Mouse (Mus musculus): ENCODE measurements around the gene Esam. TPM values are rescaled to one million over a fixed set of nuclear protein-coding genes. Genes with fewer than 3 reads are reported as not detected.

Esam gene
- polyA plus RNA-seq (2015; fragmentation: Nextera tagmentation; extraction: Ambion mirVana), result 49.2 and 49.4 TPM in 2 replicates

- ATAC-seq, result no peak
- WGBS, result 16% methylated on average over 41 of the region's 41 CpGs
- H3K4me2 ChIP-seq (ENCODE audit: low read depth, low read length), result peak within 1 kb of the TSS; percentile 34
- H3K27me3 ChIP-seq (replicated peaks; ENCODE audit: control insufficient read depth, insufficient read depth, low read length), result peaks cover 29% of the 10 kb centered on the region
- H3K27ac ChIP-seq (ENCODE audit: low read length), result peak within 1 kb of the TSS; percentile 66; the same call in 1 of the 2 replicates
- H3K4me1 ChIP-seq (ENCODE audit: control insufficient read depth, insufficient read depth, low read length), result peaks cover 22% of the 10 kb centered on the region; the same call in 1 of the 2 replicates
- H3K36me3 ChIP-seq (ENCODE audit: control insufficient read depth, insufficient read depth, low read length), result 0 out of 2 replicates have a peak, but pooled peaks cover 2% of the 10 kb centered on the region
- no peak within 1 kb of the TSS for H3K9ac ChIP-seq (ENCODE audit: low read depth, low read length)
- no peaks in the 10 kb centered on the region for H3K9me3 ChIP-seq (ENCODE audit: control insufficient read depth, low read length)
- peak within 1 kb of the TSS; percentile 45 for H3K4me3 ChIP-seq (ENCODE audit: low read length)
Measured at GRCm38 (mm10) chr9:37527396-37528224, at the start of gene Esam. Esam (plus strand) TSS chr9:37528078.

GRCm38 (mm10) chr9:37485146-37485545 is 42.7 kb upstream of the Esam start:
- ATAC-seq, result no peak
- Histone ChIP-seq H3K4me3 (ENCODE audit: low read length) (no peak overlapping the region), H3K27me3 (replicated peaks; ENCODE audit: control insufficient read depth, insufficient read depth, low read length) (no peaks in the 10 kb centered on the region), H3K4me2 (ENCODE audit: low read depth, low read length) (no peak overlapping the region), H3K4me1 (ENCODE audit: control insufficient read depth, insufficient read depth, low read length) (peaks cover 3% of the 10 kb centered on the region; the same call in 1 of the 2 replicates), H3K9me3 (ENCODE audit: control insufficient read depth, low read length) (no peaks in the 10 kb centered on the region), H3K27ac (ENCODE audit: low read length) (no peak overlapping the region), H3K9ac (ENCODE audit: low read depth, low read length) (no peak overlapping the region), H3K36me3 (ENCODE audit: control insufficient read depth, insufficient read depth, low read length) (no peaks in the 10 kb centered on the region)
- 60% methylated on average over 5 of the region's 5 CpGs for WGBS

- Histone ChIP-seq H3K36me3 (ENCODE audit: control insufficient read depth, insufficient read depth, low read length) (no peaks in the 10 kb centered on the region), H3K9me3 (ENCODE audit: control insufficient read depth, low read length) (no peaks in the 10 kb centered on the region), H3K27ac (ENCODE audit: low read length) (peak overlapping the region; percentile 100), H3K4me3 (ENCODE audit: low read length) (peak overlapping the region; percentile 96), H3K4me2 (ENCODE audit: low read depth, low read length) (peak overlapping the region; percentile 72), H3K9ac (ENCODE audit: low read depth, low read length) (peak overlapping the region; percentile 95; the same call in 1 of the 2 replicates), H3K27me3 (replicated peaks; ENCODE audit: control insufficient read depth, insufficient read depth, low read length) (no peaks in the 10 kb centered on the region), H3K4me1 (ENCODE audit: control insufficient read depth, insufficient read depth, low read length) (peaks cover 11% of the 10 kb centered on the region)
- ATAC-seq, result no peak
- 46% methylated on average over 4 of the region's 4 CpGs for WGBS
Measured at GRCm38 (mm10) chr9:37488041-37488440, 39.8 kb upstream of the Esam start.

DNA sequence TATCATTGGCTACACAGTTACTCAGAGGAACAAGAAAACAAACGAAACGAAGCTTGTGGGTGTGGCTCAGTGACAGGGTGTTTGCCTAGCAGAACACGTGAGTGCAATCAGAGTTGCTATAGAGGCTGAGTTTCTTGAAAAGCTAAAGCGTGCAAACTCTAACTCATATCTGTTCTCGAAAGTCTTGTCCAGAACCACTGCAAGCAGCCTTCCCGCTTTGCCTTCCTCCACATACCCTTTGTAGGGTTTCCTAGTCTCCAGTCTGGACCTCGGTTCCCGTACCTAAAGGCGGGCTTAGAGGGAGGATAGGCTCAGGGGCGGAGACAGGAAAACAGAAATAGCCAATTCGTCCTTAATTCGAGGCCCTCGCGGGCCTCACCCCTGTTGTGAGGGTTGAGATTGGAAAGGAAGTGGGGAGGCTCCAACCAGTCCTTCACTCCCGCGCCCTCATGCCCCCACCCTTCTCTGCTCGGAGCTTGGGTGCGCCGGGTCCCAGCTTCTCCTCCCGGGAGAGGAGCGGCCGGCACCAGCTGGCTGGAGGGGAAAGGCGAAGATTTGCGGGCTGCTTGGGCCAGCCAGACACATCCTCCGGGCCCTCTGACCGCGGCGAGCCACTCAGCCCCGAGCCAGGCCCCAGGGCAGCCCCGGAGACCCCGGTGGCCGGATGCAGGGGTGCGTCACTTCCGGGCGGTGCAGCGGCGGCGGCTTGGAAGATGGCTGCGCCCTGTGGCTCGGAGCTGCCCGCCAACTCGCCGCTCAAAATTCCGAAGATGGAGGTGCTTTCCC is 39.1 kb upstream of the Esam start, which contains the start of gene Msantd2:
TSS of gene Msantd2 (plus strand) at position 709 of the 786 bp plus-strand sequence.
- Histone ChIP-seq H3K4me1 (ENCODE audit: control insufficient read depth, insufficient read depth, low read length) (peaks cover 11% of the 10 kb centered on the region), H3K27ac (ENCODE audit: low read length) (peak within 1 kb of the TSS; percentile 100), H3K9ac (ENCODE audit: low read depth, low read length) (peak within 1 kb of the TSS; percentile 95), H3K4me3 (ENCODE audit: low read length) (peak within 1 kb of the TSS; percentile 96), H3K36me3 (ENCODE audit: control insufficient read depth, insufficient read depth, low read length) (no peaks in the 10 kb centered on the region), H3K9me3 (ENCODE audit: control insufficient read depth, low read length) (no peaks in the 10 kb centered on the region), H3K27me3 (replicated peaks; ENCODE audit: control insufficient read depth, insufficient read depth, low read length) (no peaks in the 10 kb centered on the region), H3K4me2 (ENCODE audit: low read depth, low read length) (peak within 1 kb of the TSS; percentile 72)
- under 1% methylated on average over 43 of the region's 44 CpGs for WGBS
- ATAC-seq, result peak; percentile 97

DNA sequence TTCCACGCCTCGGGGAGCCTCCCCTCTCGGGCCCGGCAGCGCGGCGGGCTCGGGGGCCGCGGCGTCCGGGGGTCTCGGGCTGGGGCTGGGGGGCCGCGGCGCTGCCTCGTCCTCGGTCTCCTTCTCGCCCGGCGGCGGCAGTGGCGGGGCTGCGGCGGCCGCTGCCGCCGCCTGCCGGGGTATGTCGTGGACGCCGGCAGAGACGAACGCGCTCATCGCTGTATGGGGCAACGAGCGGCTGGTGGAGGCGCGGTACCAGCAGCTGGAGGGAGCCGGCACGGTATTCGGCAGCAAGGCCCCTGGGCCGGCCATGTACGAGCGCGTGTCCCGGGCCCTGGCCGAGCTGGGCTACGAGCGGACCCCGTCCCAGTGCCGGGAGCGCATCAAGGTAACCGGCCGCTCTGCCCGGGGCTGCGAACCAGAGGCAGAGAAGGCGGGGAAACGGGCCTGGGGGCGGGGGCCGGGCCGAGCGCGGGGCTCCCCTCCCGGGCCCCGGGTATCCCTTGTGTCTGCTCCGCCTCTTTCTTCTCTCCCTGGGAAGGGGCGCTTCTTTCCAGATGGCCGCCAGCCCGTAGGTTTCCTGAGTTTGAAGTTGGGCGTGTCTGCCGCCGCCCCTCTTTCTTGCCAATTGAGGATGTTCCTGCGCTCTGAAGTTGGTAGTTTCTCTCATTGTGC is 38.3 kb upstream of the Esam start:
- Histone ChIP-seq H3K27me3 (replicated peaks; ENCODE audit: control insufficient read depth, insufficient read depth, low read length) (no peaks in the 10 kb centered on the region), H3K4me1 (ENCODE audit: control insufficient read depth, insufficient read depth, low read length) (peaks cover 11% of the 10 kb centered on the region), H3K36me3 (ENCODE audit: control insufficient read depth, insufficient read depth, low read length) (no peaks in the 10 kb centered on the region), H3K9me3 (ENCODE audit: control insufficient read depth, low read length) (no peaks in the 10 kb centered on the region), H3K4me2 (ENCODE audit: low read depth, low read length) (peak overlapping the region; percentile 72), H3K4me3 (ENCODE audit: low read length) (peak overlapping the region; percentile 96), H3K9ac (ENCODE audit: low read depth, low read length) (peak overlapping the region; percentile 95), H3K27ac (ENCODE audit: low read length) (peak overlapping the region; percentile 100)
- WGBS, result 0% methylated on average over 71 of the region's 75 CpGs
- peak; percentile 66 for ATAC-seq

DNA sequence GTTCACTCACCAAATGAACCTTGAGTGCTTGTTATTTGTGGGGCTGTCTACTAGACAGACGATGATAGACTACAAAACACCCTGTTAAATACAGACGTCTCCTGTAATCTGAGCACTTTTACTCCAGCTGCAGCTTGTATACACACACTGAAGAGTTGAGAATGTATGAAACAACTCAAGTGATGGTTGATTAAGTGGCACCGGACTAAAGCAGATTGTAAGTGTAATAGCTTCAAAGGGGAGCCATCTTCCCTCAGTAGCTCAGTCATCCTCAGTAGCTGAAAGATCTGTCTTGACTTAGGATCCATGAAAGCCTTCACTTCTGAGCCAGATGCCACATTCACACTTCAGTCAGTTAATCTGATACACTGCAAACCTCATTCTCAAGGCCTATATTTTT is 32.1 kb upstream of the Esam start:
- WGBS, result 61% methylated on average over 3 of the region's 3 CpGs
- Histone ChIP-seq H3K27ac (ENCODE audit: low read length) (no peak overlapping the region), H3K4me2 (ENCODE audit: low read depth, low read length) (no peak overlapping the region)

GRCm38 (mm10) chr9:37496325-37496724 is 31.6 kb upstream of the Esam start:
- Histone ChIP-seq H3K27ac (ENCODE audit: low read length) (no peak overlapping the region), H3K9ac (ENCODE audit: low read depth, low read length) (no peak overlapping the region), H3K4me3 (ENCODE audit: low read length) (no peak overlapping the region), H3K9me3 (ENCODE audit: control insufficient read depth, low read length) (no peaks in the 10 kb centered on the region), H3K27me3 (replicated peaks; ENCODE audit: control insufficient read depth, insufficient read depth, low read length) (no peaks in the 10 kb centered on the region), H3K4me2 (ENCODE audit: low read depth, low read length) (no peak overlapping the region), H3K4me1 (ENCODE audit: control insufficient read depth, insufficient read depth, low read length) (no peaks in the 10 kb centered on the region), H3K36me3 (ENCODE audit: control insufficient read depth, insufficient read depth, low read length) (no peaks in the 10 kb centered on the region; the same call in 1 of the 2 replicates)
- no peak for ATAC-seq

More for the DNA sequence above, 32.1 kb upstream of the Esam start:
- no peaks in the 10 kb centered on the region for H3K27me3 ChIP-seq (replicated peaks; ENCODE audit: control insufficient read depth, insufficient read depth, low read length)
- H3K9me3 ChIP-seq (ENCODE audit: control insufficient read depth, low read length), result no peaks in the 10 kb centered on the region
- no peak overlapping the region for H3K4me3 ChIP-seq (ENCODE audit: low read length)
- H3K9ac ChIP-seq (ENCODE audit: low read depth, low read length), result no peak overlapping the region
- ATAC-seq, result no peak
- no peaks in the 10 kb centered on the region; the same call in 1 of the 2 replicates for H3K36me3 ChIP-seq (ENCODE audit: control insufficient read depth, insufficient read depth, low read length)
- H3K4me1 ChIP-seq (ENCODE audit: control insufficient read depth, insufficient read depth, low read length), result peaks cover 2% of the 10 kb centered on the region; the same call in 1 of the 2 replicates

- no peaks in the 10 kb centered on the region for H3K4me1 ChIP-seq (ENCODE audit: control insufficient read depth, insufficient read depth, low read length)
Measured at GRCm38 (mm10) chr9:37500201-37500600, 27.7 kb upstream of the Esam start.

More at GRCm38 (mm10) chr9:37500201-37500600, 27.7 kb upstream of the Esam start:
- Histone ChIP-seq H3K9ac (ENCODE audit: low read depth, low read length) (no peak overlapping the region), H3K4me3 (ENCODE audit: low read length) (no peak overlapping the region), H3K27me3 (replicated peaks; ENCODE audit: control insufficient read depth, insufficient read depth, low read length) (no peaks in the 10 kb centered on the region), H3K4me2 (ENCODE audit: low read depth, low read length) (no peak overlapping the region), H3K27ac (ENCODE audit: low read length) (no peak overlapping the region), H3K36me3 (ENCODE audit: control insufficient read depth, insufficient read depth, low read length) (no peaks in the 10 kb centered on the region; the same call in 1 of the 2 replicates), H3K9me3 (ENCODE audit: control insufficient read depth, low read length) (no peaks in the 10 kb centered on the region)
- ATAC-seq, result no peak
- 91% methylated on average over 3 of the region's 3 CpGs for WGBS

All from intestine, embryonic 16.5 days (tissue).